21 mouse cellular contexts compared by ENCODE assay signal in genomic region chr8:125658508-125658907, GRCm38 (mm10). TPM values are rescaled to one million over a fixed set of nuclear protein-coding genes. Genes with fewer than 3 reads are reported as not detected.
DNase-seq lines count a peak whose midpoint lies in the region; ATAC-seq lines count a peak whose summit lies in the region.
"Had no signal": no experiment of that assay in that cellular context is flagged by ENCODE, and none has a peak within 500 bp of the region (broad histone marks: within the 10 kb centered on the region; RNA-seq: fewer than 3 reads in every experiment).

No protein-coding gene starts in this region.

- H3K27me3 ChIP-seq in neural tube, embryonic 11.5 days (ENCODE audit: control insufficient read depth, insufficient read depth, low read length) = no peaks in the 10 kb centered on the region
- no peaks in the 10 kb centered on the region for H3K27me3 ChIP-seq in hindbrain, embryonic 11.5 days (ENCODE audit: control insufficient read depth, insufficient read depth, low read length)
- peaks cover 14% of the 10 kb centered on the region; the same call in 1 of the 2 replicates for H3K27me3 ChIP-seq in midbrain, embryonic 13.5 days
- no peaks in the 10 kb centered on the region; the same call in 1 of the 2 replicates for H3K27me3 ChIP-seq in neural tube, embryonic 15.5 days (replicated peaks)
- 0 out of 2 replicates have a peak, but pooled peaks cover 3% of the 10 kb centered on the region for H3K27me3 ChIP-seq in embryonic facial prominence, embryonic 10.5 days (replicated peaks; ENCODE audit: low read depth, poor library complexity, severe bottlenecking)
- H3K27me3 ChIP-seq: embryonic facial prominence, embryonic 15.5 days; limb, embryonic 13.5 days had no signal

- 66% methylated on average over 5 of the region's 5 CpGs for WGBS in neural tube, embryonic 11.5 days
- WGBS in hindbrain, embryonic 11.5 days = 52% methylated on average over 5 of the region's 5 CpGs
- 40% methylated on average over 5 of the region's 5 CpGs for WGBS in midbrain, embryonic 13.5 days
- 29% methylated on average over 5 of the region's 5 CpGs for WGBS in neural tube, embryonic 15.5 days
- WGBS in embryonic facial prominence, embryonic 10.5 days = 90% methylated on average over 5 of the region's 5 CpGs

- no peaks in the 10 kb centered on the region for H3K36me3 ChIP-seq in neural tube, embryonic 11.5 days (ENCODE audit: control insufficient read depth, insufficient read depth, low read length)
- H3K36me3 ChIP-seq in hindbrain, embryonic 11.5 days (ENCODE audit: control insufficient read depth, insufficient read depth, low read length) = no peaks in the 10 kb centered on the region
- no peaks in the 10 kb centered on the region for H3K36me3 ChIP-seq in midbrain, embryonic 13.5 days
- H3K36me3 ChIP-seq in neural tube, embryonic 15.5 days = no peaks in the 10 kb centered on the region
- H3K36me3 ChIP-seq in embryonic facial prominence, embryonic 10.5 days (replicated peaks) = no peaks in the 10 kb centered on the region
- H3K36me3 ChIP-seq: embryonic facial prominence, embryonic 15.5 days; heart, embryonic 10.5 days; limb, embryonic 13.5 days had no signal

- H3K4me1 ChIP-seq in neural tube, embryonic 11.5 days (ENCODE audit: control insufficient read depth, insufficient read depth, low read length) = no peaks in the 10 kb centered on the region
- H3K4me1 ChIP-seq in hindbrain, embryonic 11.5 days (replicated peaks; ENCODE audit: control insufficient read depth, insufficient read depth, low read length) = no peaks in the 10 kb centered on the region
- H3K4me1 ChIP-seq in midbrain, embryonic 13.5 days (replicated peaks) = peaks cover 21% of the 10 kb centered on the region
- H3K4me1 ChIP-seq in neural tube, embryonic 15.5 days = 0 out of 2 replicates have a peak, but pooled peaks cover 5% of the 10 kb centered on the region
- H3K4me1 ChIP-seq in embryonic facial prominence, embryonic 10.5 days = 0 out of 2 replicates have a peak, but pooled peaks cover 3% of the 10 kb centered on the region

- H3K9me3 ChIP-seq in neural tube, embryonic 11.5 days (ENCODE audit: control insufficient read depth, low read length) = no peaks in the 10 kb centered on the region
- H3K9me3 ChIP-seq in hindbrain, embryonic 11.5 days (ENCODE audit: control insufficient read depth, low read length) = no peaks in the 10 kb centered on the region
- no peaks in the 10 kb centered on the region for H3K9me3 ChIP-seq in midbrain, embryonic 13.5 days
- no peaks in the 10 kb centered on the region for H3K9me3 ChIP-seq in neural tube, embryonic 15.5 days (replicated peaks)
- H3K9me3 ChIP-seq in embryonic facial prominence, embryonic 10.5 days = no peaks in the 10 kb centered on the region
- H3K9me3 ChIP-seq: embryonic facial prominence, embryonic 15.5 days; heart, embryonic 10.5 days; limb, embryonic 13.5 days had no signal

- DNase-seq in neural tube, embryonic 11.5 days (ENCODE audit: low spot score) = peak; percentile 48
- DNase-seq in neural tube, embryonic 10.5 days (ENCODE audit: extremely low spot score, low spot score) = no peak
- peak; percentile 52 for DNase-seq in hindbrain, embryonic 11.5 days (ENCODE audit: low spot score)
- no peak for DNase-seq in embryonic facial prominence, embryonic 10.5 days (ENCODE audit: low spot score)
- DNase-seq: adrenal gland, postnatal 36 days; cerebellum, adult 9-10 months; gastrocnemius, postnatal 14 days; heart, postnatal 36 days; kidney, postnatal 10 days; right cerebral cortex, postnatal 25 days; thymus, postnatal 14 days had no signal

- H3K9ac ChIP-seq in neural tube, embryonic 11.5 days (ENCODE audit: low read length) = no peak overlapping the region
- no peak overlapping the region for H3K9ac ChIP-seq in hindbrain, embryonic 11.5 days (ENCODE audit: low read depth, low read length)
- H3K9ac ChIP-seq in midbrain, embryonic 13.5 days (replicated peaks) = no peak overlapping the region
- no peak overlapping the region for H3K9ac ChIP-seq in neural tube, embryonic 15.5 days (replicated peaks)
- H3K9ac ChIP-seq: embryonic facial prominence, embryonic 15.5 days; limb, embryonic 13.5 days; liver, embryonic 14.5 days had no signal

- H3K4me2 ChIP-seq in neural tube, embryonic 11.5 days (ENCODE audit: low read depth) = no peak overlapping the region
- no peak overlapping the region for H3K4me2 ChIP-seq in hindbrain, embryonic 11.5 days (replicated peaks; ENCODE audit: low read depth, low read length)
- no peak overlapping the region for H3K4me2 ChIP-seq in midbrain, embryonic 13.5 days (replicated peaks)
- no peak overlapping the region for H3K4me2 ChIP-seq in neural tube, embryonic 15.5 days
- H3K4me2 ChIP-seq: embryonic facial prominence, embryonic 15.5 days; limb, embryonic 13.5 days had no signal

- peak; percentile 58 for ATAC-seq in neural tube, embryonic 11.5 days (ENCODE audit: insufficient read depth, low FRiP score, low TSS enrichment)
- peak; percentile 80 for ATAC-seq in hindbrain, embryonic 11.5 days (ENCODE audit: low FRiP score)
- peak; percentile 82 for ATAC-seq in midbrain, embryonic 13.5 days
- peak; percentile 75; the same call in 1 of the 2 replicates for ATAC-seq in neural tube, embryonic 15.5 days (ENCODE audit: low FRiP score)
- ATAC-seq in erythroblast, adult 5-6 weeks (replicated peaks; ENCODE audit: low FRiP score, poor library complexity, severe bottlenecking) = no peak
- ATAC-seq: intestine, embryonic 16.5 days; lung, postnatal 0 days had no signal

- no peak overlapping the region for H3K4me3 ChIP-seq in neural tube, embryonic 11.5 days (ENCODE audit: low read depth, low read length)
- H3K4me3 ChIP-seq in hindbrain, embryonic 11.5 days (ENCODE audit: low read depth, low read length) = no peak overlapping the region
- no peak overlapping the region for H3K4me3 ChIP-seq in midbrain, embryonic 13.5 days (replicated peaks)
- H3K4me3 ChIP-seq in neural tube, embryonic 15.5 days (replicated peaks) = no peak overlapping the region
- H3K4me3 ChIP-seq in embryonic facial prominence, embryonic 10.5 days = no peak overlapping the region
- H3K4me3 ChIP-seq: embryonic facial prominence, embryonic 15.5 days; heart, embryonic 10.5 days; left cerebral cortex, adult 2 months; limb, embryonic 13.5 days had no signal

- H3K27ac ChIP-seq in neural tube, embryonic 11.5 days (ENCODE audit: low read depth, low read length) = no peak overlapping the region
- H3K27ac ChIP-seq in hindbrain, embryonic 11.5 days (ENCODE audit: low read depth, low read length) = no peak overlapping the region
- no peak overlapping the region for H3K27ac ChIP-seq in midbrain, embryonic 13.5 days
- no peak overlapping the region for H3K27ac ChIP-seq in neural tube, embryonic 15.5 days (replicated peaks)
- H3K27ac ChIP-seq in embryonic facial prominence, embryonic 10.5 days (replicated peaks) = no peak overlapping the region
- H3K27ac ChIP-seq: embryonic facial prominence, embryonic 15.5 days; heart, embryonic 10.5 days; left cerebral cortex, adult 2 months; limb, embryonic 13.5 days; liver, embryonic 14.5 days had no signal

RNA-seq across cellular contexts. Expression of gene Map10, which starts 11.1 kb away (rescaled TPM):
- 10.2 TPM in 2 replicates for polyA plus RNA-seq in neural tube, embryonic 11.5 days (2014; fragmentation: Nextera tagmentation; extraction: Ambion mirVana)
- polyA plus RNA-seq in hindbrain, embryonic 11.5 days (2014; fragmentation: Nextera tagmentation; extraction: Ambion mirVana) = 7.7 and 9.7 TPM in 2 replicates
- polyA plus RNA-seq in midbrain, embryonic 13.5 days (2015; fragmentation: Nextera tagmentation; extraction: Ambion mirVana) = 8.5 and 8.7 TPM in 2 replicates
- 6.5 and 6.6 TPM in 2 replicates for polyA plus RNA-seq in neural tube, embryonic 15.5 days (2015; fragmentation: Nextera tagmentation; extraction: Ambion mirVana)
- total RNA-seq in erythroblast, adult 5-6 weeks (2015; ENCODE audit: low replicate concordance) = 0.42 TPM in 1 of 2 replicates, not detected in the other
- 0.14 TPM in 1 of 2 replicates, not detected in the other for total RNA-seq in erythroblast, adult 5-6 weeks (2017; ENCODE audit: low replicate concordance)
- polyA plus RNA-seq in embryonic facial prominence, embryonic 10.5 days (2016; fragmentation: Nextera tagmentation; extraction: Ambion mirVana) = 5.7 and 7.0 TPM in 2 replicates

Comparison
In these comparisons a context has a peak if more than half of its experiments do, and no peak if none do; other contexts are left out.
1. DNase-seq: peak in neural tube, embryonic 11.5 days (single experiment) and hindbrain, embryonic 11.5 days (single experiment); none in neural tube, embryonic 10.5 days (single experiment) and embryonic facial prominence, embryonic 10.5 days (single experiment).